Mouse (Mus musculus) cerebellum, postnatal 10 days (tissue): Measurements from ENCODE around the gene Krtap19-9b.
A peak's percentile ranks its signal among the peaks of the same experiment; 100 is the strongest.

Source experiments
- DNase-seq, 2 experiments: peaks; one replicate each; pipeline ENCODE4 v3.0.0; 2021; ENCODE audit warnings: mixed read lengths in 2 of 2

Gene Krtap19-9b

GRCm38 (mm10) chr16:88932165-88932564, at the start of gene Krtap19-9b:
Gene Krtap19-9b (minus strand): TSS chr16:88932265.
- DNase-seq: no peak

- DNase-seq: no peak
Observed at GRCm38 (mm10) chr16:88962773-88963172, 30.7 kb upstream of the Krtap19-9b start, which contains the start of gene Krtap16-3. Gene Krtap16-3 (minus strand): TSS chr16:88962873.

- DNase-seq: peak; percentile 37 to 58
Observed at GRCm38 (mm10) chr16:88941106-88941505, 9.0 kb upstream of the Krtap19-9b start.

- peak; percentile 33 to 36 for DNase-seq
Observed at GRCm38 (mm10) chr16:88938252-88938651, 6.2 kb upstream of the Krtap19-9b start.

- DNase-seq: no peak
Observed at GRCm38 (mm10) chr16:88896357-88896756, 35.7 kb downstream of the Krtap19-9b start, which contains the start of gene Krtap19-5. Gene Krtap19-5 (minus strand): TSS chr16:88896457.

- no peak for DNase-seq
Observed at GRCm38 (mm10) chr16:88886870-88887269, 45.2 kb downstream of the Krtap19-9b start.

- no peak for DNase-seq
Observed at GRCm38 (mm10) chr16:88884989-88885388, 47.1 kb downstream of the Krtap19-9b start, which contains the start of gene Krtap19-4. Gene Krtap19-4 (minus strand): TSS chr16:88885089.
